Mouse (Mus musculus) ES-E14 (cell line): ENCODE data around the gene Gm19935. TPM values are rescaled to one million over a fixed set of nuclear protein-coding genes. Genes with fewer than 3 reads are reported as not detected.

ENCODE experiments used
- DNase-seq: peaks from one replicate; pipeline ENCODE4 v3.0.0-alpha.2; 2013; ENCODE audit warnings: low read depth, low spot score
- H3K27ac ChIP-seq: 2 replicates; pipeline ENCODE4 v1.5.1; 2012; ENCODE audit warnings: low read depth, mild to moderate bottlenecking, low read length, moderate library complexity, mixed read lengths; ENCODE audit not compliant: poor library complexity, insufficient read depth, severe bottlenecking
- H3K36me3 ChIP-seq: 2 replicates; pipeline ENCODE4 v1.6.1; 2012; ENCODE audit warnings: mild to moderate bottlenecking, low read length, moderate library complexity, mixed read lengths; ENCODE audit not compliant: control insufficient read depth, poor library complexity, insufficient read depth, severe bottlenecking
- H3K4me1 ChIP-seq, 2 experiments: fragments of 150-350 bp in 1 of 2; sonication (generic) in 1 of 2; 2 replicates each; pipeline ENCODE4 v1.6.1; 2012; ENCODE audit warnings: low read length in 2 of 2, mild to moderate bottlenecking in 1 of 2, mixed read lengths in 1 of 2; ENCODE audit not compliant: control insufficient read depth in 2 of 2, insufficient read depth in 2 of 2, poor library complexity in 1 of 2
- H3K4me3 ChIP-seq, 2 experiments: fragments of 150-350 bp in 1 of 2; sonication (generic) in 1 of 2; 2 replicates each; pipeline ENCODE4 v1.5.1; 2012; ENCODE audit warnings: low read length in 2 of 2, low read depth in 1 of 2, mild to moderate bottlenecking in 1 of 2, mixed read lengths in 1 of 2; ENCODE audit not compliant: insufficient read depth in 1 of 2, poor library complexity in 1 of 2, severe bottlenecking in 1 of 2
- H3K9ac ChIP-seq: 2 replicates; pipeline ENCODE4 v1.6.1; 2012; ENCODE audit warnings: low read depth, mild to moderate bottlenecking, low read length, mixed read lengths; ENCODE audit not compliant: poor library complexity, insufficient read depth, severe bottlenecking
- H3K9me3 ChIP-seq: fragments of 150-350 bp; sonication (generic); 2 replicates; pipeline ENCODE4 v1.6.1; 2012; ENCODE audit warnings: low read depth, mild to moderate bottlenecking, low read length; ENCODE audit not compliant: control insufficient read depth, insufficient read depth
- CHD2 ChIP-seq: IDR thresholded peaks from 2 replicates; pipeline ENCODE4 v1.6.1; 2014; ENCODE audit warnings: mild to moderate bottlenecking, low read depth, low read length, inconsistent platforms
- HCFC1 ChIP-seq: IDR thresholded peaks from 2 replicates; pipeline ENCODE4 v1.6.1; 2012; ENCODE audit warnings: low read length, inconsistent platforms, borderline replicate concordance; ENCODE audit not compliant: insufficient read depth
- MAFK ChIP-seq: IDR thresholded peaks from 2 replicates; pipeline ENCODE4 v1.6.1; 2014; ENCODE audit warnings: mild to moderate bottlenecking, low read depth, low read length, inconsistent platforms; ENCODE audit not compliant: insufficient read depth
- ZC3H11A ChIP-seq: IDR thresholded peaks from 2 replicates; pipeline ENCODE4 v1.6.1; 2012; ENCODE audit warnings: low read depth, mild to moderate bottlenecking, inconsistent platforms, low read length, borderline replicate concordance
- ZNF384 ChIP-seq: IDR thresholded peaks from 2 replicates; pipeline ENCODE4 v1.6.1; 2012; ENCODE audit warnings: low read depth, low read length, inconsistent platforms
- in situ Hi-C, 2 experiments: fragments of 600-800 bp; cut with MboI; formaldehyde crosslinking; loops; one replicate each; pipeline ENCODE4 v1.15.1; 2025; ENCODE audit warnings: low sequenced_read_pairs in 2 of 2, inconsistent platforms in 1 of 2; ENCODE audit not compliant: unreplicated experiment in 2 of 2
- total RNA-seq: library from RNA; depleted of rRNA; stranded (reverse); fragments of 300-350 nt; gene quantifications from 2 replicates; pipeline ENCODE4 v1.2.3, GENCODE M21; 2012

The Gm19935 gene
- total RNA-seq, 1 experiment: 0.49 TPM

GRCm38 (mm10) chr8:90822443-90822842 lies 5.2 kb upstream of the Gm19935 start:
- H3K27ac ChIP-seq: no peak overlapping the region; the same call in 1 of the 2 replicates
- no peak for DNase-seq
- TF ChIP-seq HCFC1 (no peak), ZC3H11A (no peak), ZNF384 (no peak), MAFK (no peak), CHD2 (no peak)
- peak overlapping the region; percentile 33; the same call in 1 of the 2 replicates for H3K9ac ChIP-seq
- H3K9me3 ChIP-seq: no peaks in the 10 kb centered on the region
- in situ Hi-C loops: no loop called here
- H3K4me3 ChIP-seq: 0 out of 4 replicates have a peak overlapping the region, but pooled peaks of 1 of the 2 experiments have one; percentile 5
- H3K4me1 ChIP-seq: peaks cover 0 to 18% of the 10 kb centered on the region in 2 experiments; a peak in 2 of 4 replicates
- no peaks in the 10 kb centered on the region for H3K36me3 ChIP-seq

GRCm38 (mm10) chr8:90820321-90820696 lies 3.1 kb upstream of the Gm19935 start:
- Histone ChIP-seq H3K9me3 (no peaks in the 10 kb centered on the region), H3K9ac (no peak overlapping the region), H3K4me1 (peaks cover 2 to 17% of the 10 kb centered on the region in 2 experiments; a peak in 1 of 4 replicates), H3K36me3 (no peaks in the 10 kb centered on the region), H3K27ac (no peak overlapping the region), H3K4me3 (no peak overlapping the region)
- no peak for DNase-seq
- in situ Hi-C loops: no loop called here
- no peak for TF ChIP-seq ZNF384
- TF ChIP-seq MAFK: no peak
- no peak for TF ChIP-seq CHD2
- TF ChIP-seq HCFC1: no peak
- TF ChIP-seq ZC3H11A: no peak

- TF ChIP-seq MAFK: no peak
- TF ChIP-seq CHD2: no peak
- no peak for TF ChIP-seq ZC3H11A
- TF ChIP-seq HCFC1: no peak
- no peak for TF ChIP-seq ZNF384
- Histone ChIP-seq H3K36me3 (no peaks in the 10 kb centered on the region), H3K27ac (no peak overlapping the region), H3K9me3 (no peaks in the 10 kb centered on the region), H3K4me1 (peaks cover 2 to 16% of the 10 kb centered on the region in 2 experiments; a peak in 1 of 4 replicates), H3K9ac (no peak overlapping the region), H3K4me3 (no peak overlapping the region)
- DNase-seq: no peak
- in situ Hi-C loops: no loop called here
Measured at GRCm38 (mm10) chr8:90819561-90820320, 2.5 kb upstream of the Gm19935 start.

GRCm38 (mm10) chr8:90816061-90816882 lies 921 bp downstream of the Gm19935 start:
- H3K27ac ChIP-seq: no peak overlapping the region
- no peak overlapping the region for H3K9ac ChIP-seq
- no peaks in the 10 kb centered on the region for H3K36me3 ChIP-seq
- no peaks in the 10 kb centered on the region for H3K9me3 ChIP-seq
- TF ChIP-seq CHD2 (no peak), ZC3H11A (no peak), MAFK (no peak), ZNF384 (no peak), HCFC1 (no peak)
- H3K4me3 ChIP-seq: 0 out of 4 replicates have a peak overlapping the region, but pooled peaks of 1 of the 2 experiments have one; percentile 19
- H3K4me1 ChIP-seq: peaks cover 4 to 20% of the 10 kb centered on the region in 2 experiments; a peak in 3 of 4 replicates
- in situ Hi-C loops: no loop called here
- DNase-seq: no peak
